Mouse (Mus musculus) cerebellum, postnatal 4 days (tissue): Measurements from ENCODE around the gene Rap1b.

Source experiments
- DNase-seq, 2 experiments: peaks; one replicate each; pipeline ENCODE4 v3.0.0; 2022; ENCODE audit warnings: low spot score in 2 of 2, mixed read lengths in 1 of 2

Rap1b gene

DNA sequence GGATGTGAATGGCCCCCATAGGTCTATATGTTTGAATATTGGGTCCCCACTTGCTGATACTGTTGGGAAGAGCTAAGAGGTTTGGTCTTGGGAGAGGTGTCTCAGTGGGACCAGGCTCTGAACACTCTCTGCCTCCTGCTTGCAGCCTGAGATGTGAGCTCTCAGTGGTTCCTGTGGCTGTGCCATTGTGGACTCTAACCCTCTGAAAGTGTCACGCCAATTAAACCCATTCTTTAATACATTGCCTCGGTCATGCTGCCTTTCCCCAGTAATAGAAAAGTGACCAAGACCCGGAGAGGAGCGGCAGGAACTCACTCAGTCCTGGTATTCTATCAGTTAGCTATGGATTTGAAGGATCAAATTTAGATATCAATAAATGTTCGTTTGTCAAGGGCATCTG, 12.4 kb upstream of the Rap1b start:
- no peak for DNase-seq

- no peak for DNase-seq
Observed at GRCm38 (mm10) chr10:117856001-117856720, 10.3 kb upstream of the Rap1b start.

- no peak for DNase-seq
Observed at GRCm38 (mm10) chr10:117852648-117853192, 6.9 kb upstream of the Rap1b start.

DNA sequence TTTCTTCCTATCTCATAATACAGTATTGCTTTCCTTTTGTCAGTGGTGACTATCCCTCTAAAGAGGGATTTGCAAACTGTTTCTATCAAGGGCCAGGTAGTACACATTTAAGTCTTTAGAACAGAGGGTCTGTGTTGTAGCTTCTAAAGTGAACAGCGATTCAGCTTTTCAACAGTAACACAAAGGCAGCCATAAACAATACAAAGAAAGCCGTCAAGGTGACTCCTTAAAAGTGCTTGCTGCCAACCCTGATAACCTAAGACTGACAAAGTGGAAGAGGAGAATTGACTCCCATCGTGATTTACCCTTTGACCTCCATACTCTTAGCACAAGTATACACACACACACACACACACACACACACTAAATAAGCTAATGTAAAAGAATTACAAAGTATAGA, 3.1 kb upstream of the Rap1b start:
- DNase-seq = no peak

GRCm38 (mm10) chr10:117846796-117847195, 961 bp upstream of the Rap1b start:
- DNase-seq = no peak

- DNase-seq = no peak
Observed at GRCm38 (mm10) chr10:117846260-117846632, 411 bp upstream of the Rap1b start.

GRCm38 (mm10) chr10:117844782-117845596, 846 bp downstream of the Rap1b start:
- DNase-seq = peak; percentile 31 to 50

- no peak for DNase-seq
Observed at GRCm38 (mm10) chr10:117844279-117844678, 1.6 kb downstream of the Rap1b start.

GRCm38 (mm10) chr10:117843690-117844089, 2.1 kb downstream of the Rap1b start:
- DNase-seq = no peak

DNA sequence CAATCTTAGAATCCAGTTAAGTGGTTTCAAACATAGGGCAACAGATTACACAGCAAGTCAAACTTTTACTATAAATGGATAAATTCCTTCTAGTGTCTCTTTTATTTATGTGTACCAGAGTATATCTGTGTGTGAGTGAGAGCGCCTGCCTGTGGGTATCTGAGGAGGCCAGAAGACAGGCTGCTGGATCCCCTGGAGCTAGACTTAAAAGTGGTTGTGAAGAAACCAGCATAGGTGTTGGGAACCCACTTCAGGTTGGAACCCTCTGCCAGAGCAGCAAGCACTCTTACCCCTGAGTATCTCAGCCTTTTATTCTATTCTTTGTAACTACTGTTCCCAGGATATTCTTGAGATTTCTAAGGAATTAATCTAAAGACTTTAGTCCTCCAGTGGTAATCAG, 4.1 kb downstream of the Rap1b start:
- DNase-seq = no peak

DNA sequence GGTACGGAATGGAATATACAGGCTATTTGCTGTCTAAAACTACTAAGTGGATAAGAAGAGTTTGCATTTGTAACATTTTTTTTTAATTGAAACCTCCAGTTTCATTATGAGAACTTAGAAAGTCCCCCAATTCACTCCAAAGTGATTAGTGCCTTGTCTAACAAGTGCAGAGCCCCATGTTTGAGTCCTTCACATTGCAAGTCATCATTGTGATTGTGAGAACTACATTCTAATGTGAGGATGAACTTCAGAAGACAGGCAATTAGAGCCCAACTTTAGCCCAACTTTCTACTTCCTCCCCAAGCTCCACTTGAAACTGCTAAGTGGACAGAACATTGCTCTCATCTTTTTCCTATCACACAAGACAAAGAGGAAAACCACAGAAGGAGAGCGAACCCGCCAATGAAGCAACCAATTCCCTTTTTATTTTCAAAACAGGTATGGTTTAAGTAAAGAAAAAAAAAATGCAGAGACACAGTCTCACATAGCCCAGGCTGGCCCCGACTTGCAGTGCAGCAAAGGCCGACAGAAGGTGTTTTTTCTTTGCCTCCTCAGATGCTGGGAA, 5.3 kb downstream of the Rap1b start:
- no peak for DNase-seq

DNA sequence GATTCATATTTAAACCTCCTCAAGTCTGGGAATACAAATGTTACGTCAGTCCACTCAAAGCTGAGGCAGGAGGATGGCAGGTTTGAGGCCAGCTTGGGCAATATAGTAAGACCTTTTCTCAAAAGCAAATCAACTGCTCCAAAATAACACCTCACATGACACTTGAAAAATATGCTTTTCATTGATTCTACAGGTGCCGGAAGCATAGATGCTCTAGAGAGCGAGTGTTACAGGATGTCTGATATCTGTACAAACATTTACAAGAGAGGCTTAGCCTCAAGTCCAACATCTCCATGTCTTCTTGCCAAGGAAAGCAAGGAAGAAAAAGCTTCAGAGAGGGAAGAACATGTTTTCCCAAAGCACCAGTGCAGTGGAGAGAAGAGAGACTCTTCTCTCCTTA, 6.1 kb downstream of the Rap1b start:
- no peak for DNase-seq

- DNase-seq = no peak
Observed at GRCm38 (mm10) chr10:117838924-117839323, 6.9 kb downstream of the Rap1b start.

GRCm38 (mm10) chr10:117836354-117836753, 9.5 kb downstream of the Rap1b start:
- DNase-seq = no peak

- DNase-seq = no peak
Observed at GRCm38 (mm10) chr10:117835453-117835852, 10.4 kb downstream of the Rap1b start.

GRCm38 (mm10) chr10:117830797-117831196, 15.0 kb downstream of the Rap1b start:
- no peak for DNase-seq

DNA sequence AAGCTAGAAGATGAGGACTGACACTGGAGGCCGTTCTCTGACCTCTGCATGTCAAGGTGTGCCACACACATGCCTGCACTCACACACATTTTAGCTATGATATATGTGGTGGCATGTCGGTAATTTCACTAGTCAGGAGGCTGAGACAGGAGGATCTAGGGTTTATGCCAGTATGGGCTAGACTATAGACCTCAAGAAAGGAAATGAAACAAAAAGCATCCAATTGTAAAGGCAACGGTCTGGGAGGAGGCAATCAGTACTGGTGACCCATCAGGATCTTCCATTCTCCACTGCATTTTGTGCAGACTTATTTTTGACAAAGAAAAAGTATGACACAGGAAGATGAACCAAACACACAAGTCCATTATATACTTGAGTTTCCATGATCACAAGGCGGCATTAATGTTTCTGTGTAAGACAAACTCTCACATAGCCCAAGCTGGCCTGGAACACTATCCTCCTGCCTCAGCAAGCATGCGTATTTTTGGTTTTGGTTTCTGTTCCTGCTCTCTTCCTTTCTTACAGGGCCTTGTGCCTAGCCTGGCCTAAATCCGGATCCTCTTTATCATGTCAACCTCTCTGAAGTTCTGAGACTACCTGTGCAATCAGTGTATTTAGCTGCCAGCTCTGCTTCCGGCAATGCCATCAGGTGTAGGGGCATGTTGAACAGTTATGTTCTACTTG, 16.2 kb downstream of the Rap1b start:
- DNase-seq = no peak

GRCm38 (mm10) chr10:117829022-117829421, 16.8 kb downstream of the Rap1b start:
- DNase-seq = no peak

DNA sequence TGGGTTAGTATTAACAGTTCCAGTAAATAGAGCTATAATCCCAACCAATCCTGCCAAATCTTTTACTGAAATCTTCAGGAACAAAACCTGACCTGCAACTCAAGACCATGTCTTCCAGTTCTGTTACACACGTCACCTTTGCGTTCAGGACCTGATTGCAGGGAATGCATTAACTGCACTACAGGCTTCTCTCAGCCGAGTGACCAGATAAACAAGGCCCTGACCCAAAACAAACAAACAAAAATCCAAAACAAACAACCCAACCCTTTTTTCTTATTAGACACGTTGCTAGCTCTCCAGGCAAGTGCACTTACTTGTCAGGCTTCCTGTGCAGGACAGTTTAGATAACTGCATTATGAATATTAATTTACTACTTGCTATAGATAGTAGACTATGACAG, 17.3 kb downstream of the Rap1b start:
- no peak for DNase-seq

GRCm38 (mm10) chr10:117824647-117825046, 21.2 kb downstream of the Rap1b start:
- no peak for DNase-seq

DNA sequence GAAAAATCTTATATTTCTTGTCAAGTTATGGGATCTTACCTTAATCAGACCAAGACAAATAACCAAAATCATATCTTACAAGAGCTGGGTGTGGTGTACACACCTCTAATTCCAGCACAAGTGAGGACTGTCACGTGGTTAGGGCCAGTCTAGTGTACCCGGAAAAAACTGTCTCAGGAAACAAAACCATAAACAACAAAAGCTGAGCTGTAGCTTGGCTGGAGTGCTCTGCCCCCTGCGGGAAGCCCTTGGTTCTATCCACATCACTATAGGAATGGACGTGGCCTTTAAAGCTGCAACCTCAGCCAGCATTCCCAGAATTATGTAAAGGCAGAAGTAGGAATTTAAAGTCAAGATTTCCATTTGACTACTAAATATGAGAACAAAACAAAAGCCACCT, 21.7 kb downstream of the Rap1b start:
- DNase-seq = no peak

DNA sequence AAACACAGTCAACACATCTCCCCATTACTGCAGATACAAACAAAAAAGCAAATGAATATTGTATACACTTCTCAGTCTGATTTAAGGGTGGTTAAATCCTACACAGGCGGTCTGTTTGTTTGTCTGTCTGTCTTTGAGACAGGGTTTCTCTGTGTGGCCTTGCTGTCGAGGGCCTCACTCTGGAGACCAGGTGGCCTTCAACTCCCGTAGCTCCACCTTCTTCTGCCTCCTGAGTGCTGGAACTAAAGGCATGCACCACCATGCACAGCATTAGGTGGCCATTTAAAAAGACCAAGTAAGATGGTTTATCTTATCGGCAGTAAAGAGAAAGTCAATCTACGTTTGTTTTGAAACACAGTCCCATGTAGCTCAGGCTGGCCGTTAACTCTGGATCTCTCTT, 22.5 kb downstream of the Rap1b start:
- DNase-seq = no peak
